In genomic region chr9:71456738-71457137, GRCm38 (mm10) we compare ENCODE assay signal across 12 mouse cellular contexts.
"Had no signal": no experiment of that assay in that cellular context is flagged by ENCODE, and none has a peak within 500 bp of the region (broad histone marks: within the 10 kb centered on the region; RNA-seq: fewer than 3 reads in every experiment).

No protein-coding gene starts in this region.

- ATAC-seq: intestine, postnatal 0 days; liver, postnatal 0 days; midbrain, embryonic 13.5 days had no signal

- H3K27ac ChIP-seq: left cerebral cortex, adult 2 months; liver, embryonic 13.5 days; lung, embryonic 15.5 days; macrophage; midbrain, embryonic 13.5 days had no signal

- H3K4me1 ChIP-seq: lung, embryonic 15.5 days; midbrain, embryonic 13.5 days had no signal

- H3K36me3 ChIP-seq: liver, embryonic 13.5 days; lung, embryonic 15.5 days; midbrain, embryonic 13.5 days had no signal

- H3K4me2 ChIP-seq: liver, embryonic 13.5 days; lung, embryonic 15.5 days; midbrain, embryonic 13.5 days had no signal

- H3K27me3 ChIP-seq: liver, embryonic 13.5 days; lung, embryonic 15.5 days; midbrain, embryonic 13.5 days had no signal

- H3K4me3 ChIP-seq: left cerebral cortex, adult 2 months; liver, embryonic 13.5 days; lung, embryonic 15.5 days; megakaryocyte, embryonic 14.5 days; midbrain, embryonic 13.5 days had no signal

- H3K9ac ChIP-seq: liver, embryonic 13.5 days; liver, postnatal 0 days; lung, embryonic 15.5 days; midbrain, embryonic 13.5 days had no signal

- DNase-seq: liver; liver, embryonic 13.5 days; liver, postnatal 0 days; lung, postnatal 14 days; right cerebral cortex, postnatal 14 days; thymus, postnatal 36 days had no signal

- H3K9me3 ChIP-seq: liver, embryonic 13.5 days; lung, embryonic 15.5 days; megakaryocyte, embryonic 14.5 days; midbrain, embryonic 13.5 days had no signal
